Mouse (Mus musculus) forebrain, embryonic 16.5 days (tissue): ENCODE measurements around the gene Olfr93. TPM values are rescaled to one million over a fixed set of nuclear protein-coding genes. Genes with fewer than 3 reads are reported as not detected.
A peak's percentile ranks its signal among the peaks of the same experiment; 100 is the strongest.

Experiments used
- ATAC-seq: fragments of 200-750 bp; cut with Nextera tagmentation; 2 replicates; pipeline ENCODE4 v1.8.0; 2017; ENCODE audit warnings: mild to moderate bottlenecking, moderate library complexity
- H3K27ac ChIP-seq: fragments of 300-500 bp; sonication (generic); 2 replicates; pipeline ENCODE4 v1.5.1; 2014; ENCODE audit warnings: low read length, control low read depth
- H3K27me3 ChIP-seq: fragments of 300-500 bp; sonication (generic); replicated peaks from 2 replicates; pipeline ENCODE4 v1.6.1; 2014; ENCODE audit warnings: low read length; ENCODE audit not compliant: control insufficient read depth, insufficient read depth
- H3K36me3 ChIP-seq: fragments of 300-500 bp; sonication (generic); 2 replicates; pipeline ENCODE4 v1.6.1; 2014; ENCODE audit not compliant: control insufficient read depth, insufficient read depth
- H3K4me1 ChIP-seq: fragments of 300-500 bp; sonication (generic); replicated peaks from 2 replicates; pipeline ENCODE4 v1.6.1; 2014; ENCODE audit warnings: low read length; ENCODE audit not compliant: control insufficient read depth, insufficient read depth
- H3K4me2 ChIP-seq: fragments of 300-500 bp; sonication (generic); 2 replicates; pipeline ENCODE4 v1.6.1; 2014; ENCODE audit warnings: mild to moderate bottlenecking, low read length, control low read depth
- H3K4me3 ChIP-seq: fragments of 300-500 bp; sonication (generic); replicated peaks from 2 replicates; pipeline ENCODE4 v1.5.1; 2014; ENCODE audit warnings: mild to moderate bottlenecking, low read length, control low read depth
- H3K9ac ChIP-seq: fragments of 300-500 bp; sonication (generic); replicated peaks from 2 replicates; pipeline ENCODE4 v1.6.1; 2014; ENCODE audit warnings: low read depth, low read length, control low read depth
- H3K9me3 ChIP-seq: fragments of 300-500 bp; sonication (generic); 2 replicates; pipeline ENCODE4 v1.6.1; 2016; ENCODE audit warnings: low read length; ENCODE audit not compliant: control insufficient read depth
- WGBS: fragments of 180-500 bp; shearing (Covaris S2); extraction: QIAGEN DNeasy Blood & Tissue Kit; methylation state at CpG from one replicate; pipeline ENCODE4 v1.1.7; 2014; 5-methylcytosine and 5-hydroxymethylcytosine counted together
- polyA plus RNA-seq: library from polyadenylated mRNA; unstranded; fragments of >200 nt; fragmentation: Nextera tagmentation; extraction: Ambion mirVana; gene quantifications from 2 replicates; pipeline ENCODE4 v1.2.1, GENCODE M21; 2015

Gene Olfr93
- not detected in 2 replicates for polyA plus RNA-seq

DNA sequence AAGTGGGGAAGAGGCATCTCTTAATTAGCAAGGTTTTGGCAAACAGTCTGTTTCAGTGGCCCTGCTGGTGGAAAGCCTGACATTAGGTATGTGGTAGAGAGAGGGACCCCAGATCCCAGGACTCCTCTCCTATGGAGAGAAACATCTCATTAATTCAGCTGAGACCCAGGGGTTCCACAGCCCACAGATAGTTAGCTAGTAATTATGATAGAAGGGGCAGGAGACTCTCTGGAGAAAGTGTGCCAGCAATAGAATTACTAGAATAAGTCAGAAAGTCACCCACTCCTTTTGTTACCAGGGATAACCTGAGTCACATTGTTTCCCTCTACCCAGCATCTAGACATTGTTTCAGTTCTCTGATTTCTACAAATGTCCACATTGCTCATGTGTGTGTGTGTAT, at the start of gene Olfr93:
TSS of gene Olfr93 (minus strand) at position 101 of the 400 bp plus-strand sequence.
- no peak within 1 kb of the TSS for H3K4me2 ChIP-seq
- no peak within 1 kb of the TSS for H3K9ac ChIP-seq
- H3K9me3 ChIP-seq, result no peaks in the 10 kb centered on the region
- no peak within 1 kb of the TSS for H3K4me3 ChIP-seq
- ATAC-seq, result no peak
- H3K27ac ChIP-seq, result no peak within 1 kb of the TSS
- no peaks in the 10 kb centered on the region for H3K4me1 ChIP-seq
- no peaks in the 10 kb centered on the region for H3K36me3 ChIP-seq
- no peaks in the 10 kb centered on the region for H3K27me3 ChIP-seq

DNA sequence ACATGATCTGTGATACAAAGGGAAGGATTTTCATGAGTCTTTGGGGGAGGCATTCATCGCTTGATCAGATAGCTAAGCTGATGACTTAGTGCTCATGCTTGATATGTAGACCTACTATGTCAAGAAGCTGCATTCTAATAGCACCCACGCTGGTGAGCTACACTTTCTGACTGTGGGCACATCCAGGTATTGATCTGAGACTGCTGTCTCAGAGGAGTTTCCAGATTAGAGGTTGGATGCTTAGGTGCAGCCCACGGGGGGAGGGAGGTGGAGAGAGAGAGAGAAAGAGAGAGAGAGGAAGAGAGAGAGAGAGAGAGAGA, 42.6 kb upstream of the Olfr93 start:
- H3K4me3 ChIP-seq, result no peak overlapping the region
- H3K9ac ChIP-seq, result no peak overlapping the region
- ATAC-seq, result peak; percentile 49
- no peak overlapping the region for H3K27ac ChIP-seq
- no peaks in the 10 kb centered on the region for H3K9me3 ChIP-seq
- H3K36me3 ChIP-seq, result no peaks in the 10 kb centered on the region
- H3K4me1 ChIP-seq, result no peaks in the 10 kb centered on the region
- 30% methylated on average over 3 of the region's 3 CpGs for WGBS
- H3K27me3 ChIP-seq, result no peaks in the 10 kb centered on the region
- H3K4me2 ChIP-seq, result no peak overlapping the region

DNA sequence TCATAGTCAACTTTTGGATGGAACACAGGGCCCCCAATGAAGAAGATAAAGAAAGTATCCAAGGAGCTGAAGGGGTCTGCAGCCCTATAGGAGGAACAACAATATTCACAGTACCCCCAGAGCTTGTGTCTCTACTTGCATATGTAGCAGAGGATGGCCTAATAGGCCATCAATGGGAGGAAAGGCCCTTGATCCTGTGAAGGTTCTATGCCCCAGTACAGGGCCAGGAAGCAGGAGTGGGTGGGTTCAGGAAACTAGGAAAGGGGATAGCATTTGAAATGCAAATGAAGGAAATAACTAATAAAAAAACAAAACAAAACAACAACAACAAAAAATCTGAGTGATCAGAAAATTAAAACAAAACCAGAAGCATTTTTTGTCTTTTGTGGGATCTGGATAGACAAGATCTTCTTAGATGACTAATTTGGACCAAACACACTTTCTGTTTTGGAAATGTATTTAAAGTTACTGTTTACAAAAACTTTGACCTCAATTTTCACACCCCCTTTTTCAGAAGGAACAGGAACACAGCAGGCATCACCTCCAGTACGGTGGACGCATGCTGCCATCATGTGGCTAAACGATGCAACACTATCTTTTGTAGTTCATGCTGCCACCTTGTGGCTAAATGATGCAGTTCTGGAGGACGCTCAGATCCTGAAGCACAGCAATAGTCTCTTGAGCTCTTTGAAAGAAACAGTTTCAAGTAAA, 42.1 kb upstream of the Olfr93 start:
- H3K4me3 ChIP-seq, result no peak overlapping the region
- WGBS, result under 1% methylated on average over 4 of the region's 4 CpGs
- ATAC-seq, result peak; percentile 87
- H3K4me2 ChIP-seq, result no peak overlapping the region
- H3K36me3 ChIP-seq, result no peaks in the 10 kb centered on the region
- H3K9ac ChIP-seq, result no peak overlapping the region
- peaks cover 3% of the 10 kb centered on the region; the same call in 1 of the 2 replicates for H3K27me3 ChIP-seq
- H3K9me3 ChIP-seq, result no peaks in the 10 kb centered on the region
- H3K27ac ChIP-seq, result no peak overlapping the region
- no peaks in the 10 kb centered on the region for H3K4me1 ChIP-seq

DNA sequence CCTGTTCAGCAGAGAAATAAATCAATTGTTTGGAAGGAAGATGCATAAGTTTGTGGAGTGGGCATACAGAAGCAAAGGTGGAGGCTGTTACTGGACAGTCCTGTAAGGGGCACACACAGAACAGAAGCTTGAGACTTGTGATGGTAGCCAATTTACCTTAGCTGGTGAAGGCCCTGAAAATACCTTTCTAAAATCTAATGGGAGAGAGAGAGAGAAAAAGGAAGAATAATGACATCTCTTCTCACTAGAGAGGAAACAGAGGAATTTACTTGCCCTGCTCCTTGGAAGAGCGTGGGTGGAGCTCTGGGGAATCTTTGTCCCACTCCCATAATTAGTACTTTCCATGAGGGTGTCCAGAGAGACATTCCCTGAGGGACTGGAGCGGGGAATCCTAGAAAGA, 39.6 kb upstream of the Olfr93 start, which contains the start of gene Olfr94:
TSS of gene Olfr94 (minus strand) at position 101 of the 400 bp plus-strand sequence.
- H3K9ac ChIP-seq, result no peak within 1 kb of the TSS
- H3K9me3 ChIP-seq, result no peaks in the 10 kb centered on the region
- 75% methylated on average over 2 of the region's 2 CpGs for WGBS
- no peaks in the 10 kb centered on the region for H3K36me3 ChIP-seq
- no peak for ATAC-seq
- peaks cover 24% of the 10 kb centered on the region for H3K27me3 ChIP-seq
- no peak within 1 kb of the TSS for H3K27ac ChIP-seq
- no peak within 1 kb of the TSS for H3K4me3 ChIP-seq
- H3K4me1 ChIP-seq, result peaks cover 12% of the 10 kb centered on the region
- H3K4me2 ChIP-seq, result no peak within 1 kb of the TSS

DNA sequence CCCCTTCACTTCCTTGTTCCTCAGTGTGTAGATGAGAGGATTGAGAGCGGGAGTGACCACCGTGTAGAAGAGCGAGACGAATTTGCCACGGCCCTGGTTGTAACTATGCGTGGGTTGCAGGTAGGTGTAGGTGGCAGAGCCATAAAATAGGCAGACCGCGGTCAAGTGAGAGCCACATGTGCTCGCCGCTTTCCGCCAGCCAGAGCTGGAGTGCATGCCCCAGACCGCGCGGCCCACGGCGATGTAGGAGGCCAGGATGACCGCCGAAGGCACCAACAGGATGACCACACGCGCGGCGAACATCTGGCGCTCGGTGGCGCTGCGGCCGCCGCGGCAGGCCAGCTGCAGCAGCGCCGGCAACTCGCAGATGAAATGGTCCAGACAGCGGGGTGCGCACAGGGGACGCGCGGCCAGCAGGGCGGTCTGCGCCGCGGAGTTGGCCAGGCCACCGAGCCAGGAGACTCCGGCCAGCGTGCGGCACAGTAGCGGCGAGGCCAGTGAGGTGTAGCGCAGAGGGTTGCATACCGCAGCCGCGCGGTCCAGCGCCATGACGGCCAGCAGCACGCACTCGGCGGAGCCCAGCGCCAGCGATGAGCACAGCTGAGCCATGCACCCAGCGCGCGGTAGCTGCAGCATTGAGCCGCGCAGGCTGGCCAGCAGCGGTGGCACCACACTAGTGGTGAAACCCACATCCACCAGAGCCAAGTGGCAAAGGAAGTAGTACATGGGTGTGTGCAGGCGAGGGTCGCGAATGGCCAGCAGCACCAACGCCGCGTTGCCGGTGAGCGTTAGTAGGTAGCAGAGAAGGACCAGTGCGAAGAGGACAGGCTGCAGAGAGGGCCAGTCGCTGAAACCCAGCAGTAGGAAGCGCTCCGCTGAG, 35.8 kb upstream of the Olfr93 start:
- peak overlapping the region; percentile 92 for H3K4me2 ChIP-seq
- H3K4me3 ChIP-seq, result peak overlapping the region; percentile 60
- ATAC-seq, result peak; percentile 89
- H3K4me1 ChIP-seq, result peaks cover 12% of the 10 kb centered on the region
- H3K9ac ChIP-seq, result peak overlapping the region; percentile 60
- H3K9me3 ChIP-seq, result no peaks in the 10 kb centered on the region
- under 1% methylated on average over 77 of the region's 77 CpGs for WGBS
- peaks cover 26% of the 10 kb centered on the region for H3K27me3 ChIP-seq
- no peak overlapping the region for H3K27ac ChIP-seq
- no peaks in the 10 kb centered on the region for H3K36me3 ChIP-seq

DNA sequence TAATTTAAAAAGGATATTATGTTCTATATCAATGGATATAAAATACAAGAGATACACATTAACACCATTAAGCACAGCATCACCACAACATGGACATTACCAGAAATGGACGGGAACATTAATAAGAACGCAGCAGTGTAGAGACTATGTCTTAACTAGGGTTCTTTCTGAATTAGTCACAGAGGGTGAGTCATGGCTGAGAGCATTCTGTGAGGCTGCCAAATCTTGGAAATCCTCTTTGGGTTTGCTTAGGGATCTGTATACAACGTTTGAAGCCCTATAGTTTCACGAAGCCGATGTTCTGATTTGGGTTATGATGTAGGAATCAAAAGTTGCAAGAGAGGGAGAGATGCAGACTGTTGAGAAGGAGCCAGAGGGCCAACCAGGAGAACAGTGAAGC, 33.5 kb upstream of the Olfr93 start:
- Histone ChIP-seq H3K4me2 (no peak overlapping the region), H3K9me3 (no peaks in the 10 kb centered on the region), H3K36me3 (no peaks in the 10 kb centered on the region), H3K4me3 (no peak overlapping the region), H3K4me1 (peaks cover 12% of the 10 kb centered on the region), H3K9ac (no peak overlapping the region), H3K27me3 (peaks cover 26% of the 10 kb centered on the region), H3K27ac (no peak overlapping the region)
- ATAC-seq, result no peak
- WGBS, result 92% methylated on average over 5 of the region's 5 CpGs

DNA sequence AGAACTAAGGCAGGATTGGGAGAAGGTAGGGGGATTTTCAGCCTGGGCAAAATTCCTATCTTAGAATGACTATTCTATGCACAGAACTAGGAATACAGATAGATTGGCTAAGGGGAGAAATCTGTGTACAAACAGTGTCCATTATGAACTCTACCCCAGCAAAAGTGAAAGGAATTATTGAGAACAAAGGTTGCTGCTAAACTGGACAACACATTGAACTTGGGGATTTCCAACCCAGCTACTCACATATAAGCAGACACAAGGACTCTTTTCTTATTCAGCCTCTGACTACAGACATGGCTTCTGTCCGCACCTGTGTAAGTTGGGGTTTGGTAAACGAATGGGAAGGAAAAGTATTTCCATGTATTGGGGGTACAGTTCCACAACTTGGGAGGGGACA, 32.4 kb upstream of the Olfr93 start, which contains the start of gene Ubd:
TSS of gene Ubd (plus strand) at position 237 of the 400 bp plus-strand sequence.
- Histone ChIP-seq H3K27me3 (peaks cover 26% of the 10 kb centered on the region), H3K4me3 (no peak within 1 kb of the TSS), H3K4me2 (no peak within 1 kb of the TSS), H3K27ac (no peak within 1 kb of the TSS), H3K36me3 (no peaks in the 10 kb centered on the region), H3K9ac (no peak within 1 kb of the TSS), H3K9me3 (no peaks in the 10 kb centered on the region), H3K4me1 (peaks cover 12% of the 10 kb centered on the region)
- 90% methylated on average over 2 of the region's 2 CpGs for WGBS
- no peak for ATAC-seq

DNA sequence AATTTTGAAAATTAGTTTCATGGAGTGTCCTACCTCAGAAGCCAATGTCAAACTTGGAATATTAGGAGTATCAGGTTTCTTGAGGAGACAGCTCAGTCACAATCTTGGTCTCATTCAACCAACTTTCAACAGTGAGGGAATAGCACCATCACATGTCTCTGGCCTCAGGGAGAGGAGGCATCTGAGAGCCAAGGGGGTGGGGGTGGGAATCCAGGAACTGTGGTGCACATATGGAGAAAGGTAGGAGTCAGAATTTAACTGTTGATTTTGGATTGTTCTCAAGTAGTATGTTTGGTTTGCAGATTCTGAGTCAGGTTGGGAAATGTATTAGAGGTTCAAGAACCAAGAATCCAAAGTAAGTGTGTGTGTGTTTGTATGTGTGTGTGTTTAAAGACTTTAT, 31.7 kb upstream of the Olfr93 start:
- H3K4me2 ChIP-seq, result no peak overlapping the region
- no peak for ATAC-seq
- no peaks in the 10 kb centered on the region for H3K36me3 ChIP-seq
- H3K4me3 ChIP-seq, result no peak overlapping the region
- H3K4me1 ChIP-seq, result peaks cover 12% of the 10 kb centered on the region
- no peak overlapping the region for H3K9ac ChIP-seq
- H3K27ac ChIP-seq, result no peak overlapping the region
- H3K27me3 ChIP-seq, result peaks cover 20% of the 10 kb centered on the region
- H3K9me3 ChIP-seq, result no peaks in the 10 kb centered on the region

DNA sequence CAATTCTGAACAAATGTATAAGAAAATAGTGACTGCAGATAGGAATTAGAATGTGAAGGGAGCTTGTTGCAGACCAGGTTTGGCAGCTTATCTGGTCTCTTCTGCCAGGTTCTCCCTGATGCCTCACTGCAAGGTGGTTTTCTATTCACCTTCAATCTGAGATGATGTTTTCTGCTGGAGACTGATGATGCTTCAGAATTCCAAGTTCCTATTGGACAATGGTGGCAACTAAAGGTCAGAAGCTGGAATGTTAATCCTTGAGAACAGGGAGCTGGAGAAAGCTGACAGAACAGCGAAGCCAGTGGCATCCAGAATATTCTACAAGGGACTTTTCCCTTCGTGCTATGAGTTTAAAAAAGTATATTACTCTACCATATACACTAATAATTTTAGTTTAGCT, 29.4 kb upstream of the Olfr93 start:
- ATAC-seq, result no peak
- no peak overlapping the region for H3K4me2 ChIP-seq
- 32% methylated on average over 2 of the region's 2 CpGs for WGBS
- no peaks in the 10 kb centered on the region for H3K9me3 ChIP-seq
- no peak overlapping the region for H3K27ac ChIP-seq
- 0 out of 2 replicates have a peak, but pooled peaks cover 2% of the 10 kb centered on the region for H3K27me3 ChIP-seq
- no peak overlapping the region for H3K4me3 ChIP-seq
- H3K4me1 ChIP-seq, result no peaks in the 10 kb centered on the region
- no peak overlapping the region for H3K9ac ChIP-seq
- H3K36me3 ChIP-seq, result no peaks in the 10 kb centered on the region
